In genomic region chr4:115963751-115964150, GRCm38 (mm10) we compare ENCODE assay signal across 11 mouse cellular contexts. TPM values are rescaled to one million over a fixed set of nuclear protein-coding genes. Genes with fewer than 3 reads are reported as not detected.
DNase-seq lines count a peak whose midpoint lies in the region; ATAC-seq and TF ChIP-seq lines count a peak whose summit lies in the region.
"Had no signal": no experiment of that assay in that cellular context is flagged by ENCODE, and none has a peak within 500 bp of the region (broad histone marks: within the 10 kb centered on the region; RNA-seq: fewer than 3 reads in every experiment).

No protein-coding gene starts in this region.

- no peak for TF ChIP-seq CTCF in intestine, postnatal 0 days (IDR thresholded peaks at IDR 0.05; ENCODE audit: low read depth)
- no peak for TF ChIP-seq CTCF in forebrain, postnatal 0 days (IDR thresholded peaks at IDR 0.05; ENCODE audit: low read depth)

- H3K9ac ChIP-seq in forebrain, embryonic 12.5 days: no peak overlapping the region
- H3K9ac ChIP-seq in forebrain, embryonic 14.5 days (ENCODE audit: low read length): no peak overlapping the region
- no peak overlapping the region for H3K9ac ChIP-seq in intestine, embryonic 14.5 days (ENCODE audit: low read length)
- H3K9ac ChIP-seq in intestine, postnatal 0 days (ENCODE audit: low read depth, low read length): no peak overlapping the region
- H3K9ac ChIP-seq in forebrain, postnatal 0 days: 0 out of 2 replicates have a peak overlapping the region, but pooled peaks have one; percentile 4
- H3K9ac ChIP-seq in midbrain, embryonic 16.5 days (ENCODE audit: low read depth, low read length): no peak overlapping the region

- peaks cover 52% of the 10 kb centered on the region for H3K4me1 ChIP-seq in forebrain, embryonic 12.5 days
- no peaks in the 10 kb centered on the region for H3K4me1 ChIP-seq in forebrain, embryonic 14.5 days (ENCODE audit: control insufficient read depth, insufficient read depth, low read length)
- peaks cover 7% of the 10 kb centered on the region; the same call in 1 of the 2 replicates for H3K4me1 ChIP-seq in intestine, embryonic 14.5 days (replicated peaks; ENCODE audit: control insufficient read depth, insufficient read depth, low read length)
- no peaks in the 10 kb centered on the region; the same call in 1 of the 2 replicates for H3K4me1 ChIP-seq in intestine, postnatal 0 days (replicated peaks; ENCODE audit: control insufficient read depth, insufficient read depth, low read length)
- H3K4me1 ChIP-seq in forebrain, postnatal 0 days (ENCODE audit: insufficient read depth): peaks cover 4% of the 10 kb centered on the region; the same call in 1 of the 2 replicates
- peaks cover 13% of the 10 kb centered on the region for H3K4me1 ChIP-seq in midbrain, embryonic 16.5 days (ENCODE audit: control insufficient read depth, insufficient read depth, low read length)

- no peak overlapping the region for H3K27ac ChIP-seq in forebrain, embryonic 12.5 days
- H3K27ac ChIP-seq in forebrain, embryonic 14.5 days (ENCODE audit: low read depth, low read length): no peak overlapping the region
- H3K27ac ChIP-seq in intestine, embryonic 14.5 days (ENCODE audit: low read depth): no peak overlapping the region
- no peak overlapping the region for H3K27ac ChIP-seq in intestine, postnatal 0 days (ENCODE audit: low read depth, low read length)
- H3K27ac ChIP-seq in forebrain, postnatal 0 days (ENCODE audit: low read depth, low read length): no peak overlapping the region
- no peak overlapping the region for H3K27ac ChIP-seq in midbrain, embryonic 16.5 days (ENCODE audit: low read length)

- H3K36me3 ChIP-seq in forebrain, embryonic 12.5 days (replicated peaks): no peaks in the 10 kb centered on the region
- H3K36me3 ChIP-seq in forebrain, embryonic 14.5 days (ENCODE audit: control insufficient read depth, insufficient read depth, low read length): no peaks in the 10 kb centered on the region
- no peaks in the 10 kb centered on the region for H3K36me3 ChIP-seq in intestine, embryonic 14.5 days (ENCODE audit: control insufficient read depth, insufficient read depth, low read length)
- no peaks in the 10 kb centered on the region for H3K36me3 ChIP-seq in intestine, postnatal 0 days (ENCODE audit: control insufficient read depth, insufficient read depth)
- no peaks in the 10 kb centered on the region for H3K36me3 ChIP-seq in forebrain, postnatal 0 days (ENCODE audit: insufficient read depth)
- H3K36me3 ChIP-seq in midbrain, embryonic 16.5 days (ENCODE audit: control insufficient read depth, insufficient read depth, low read length): no peaks in the 10 kb centered on the region

- no peak for DNase-seq in forebrain, embryonic 14.5 days (ENCODE audit: low spot score)
- DNase-seq in intestine, embryonic 14.5 days (ENCODE audit: low spot score): no peak
- no peak for DNase-seq in forebrain, postnatal 0 days
- DNase-seq in adrenal gland, postnatal 36 days: no peak
- no peak for DNase-seq in layer of hippocampus, postnatal 10 days (ENCODE audit: low spot score in 2 of 2)
- DNase-seq: gastrocnemius, postnatal 36 days had no signal

- no peak overlapping the region for H3K4me3 ChIP-seq in forebrain, embryonic 12.5 days (replicated peaks)
- H3K4me3 ChIP-seq in forebrain, embryonic 14.5 days (ENCODE audit: low read depth, low read length): no peak overlapping the region
- peak overlapping the region; percentile 49; the same call in 1 of the 2 replicates for H3K4me3 ChIP-seq in intestine, embryonic 14.5 days (ENCODE audit: low read depth, low read length)
- no peak overlapping the region; the same call in 1 of the 2 replicates for H3K4me3 ChIP-seq in intestine, postnatal 0 days (ENCODE audit: low read depth, low read length)
- no peak overlapping the region for H3K4me3 ChIP-seq in forebrain, postnatal 0 days (ENCODE audit: low read depth, low read length)
- no peak overlapping the region for H3K4me3 ChIP-seq in midbrain, embryonic 16.5 days (ENCODE audit: low read depth, low read length)

- 10% methylated on average over 6 of the region's 6 CpGs for WGBS in forebrain, embryonic 12.5 days
- 8% methylated on average over 6 of the region's 6 CpGs for WGBS in forebrain, embryonic 14.5 days
- 19% methylated on average over 6 of the region's 6 CpGs for WGBS in intestine, embryonic 14.5 days
- 35% methylated on average over 6 of the region's 6 CpGs for WGBS in intestine, postnatal 0 days
- WGBS in forebrain, postnatal 0 days: 17% methylated on average over 6 of the region's 6 CpGs
- WGBS in midbrain, embryonic 16.5 days: 9% methylated on average over 6 of the region's 6 CpGs

- H3K4me2 ChIP-seq in forebrain, embryonic 12.5 days: peak overlapping the region; percentile 83; the same call in 1 of the 2 replicates
- no peak overlapping the region for H3K4me2 ChIP-seq in forebrain, embryonic 14.5 days (ENCODE audit: low read length)
- peak overlapping the region; percentile 69; the same call in 1 of the 2 replicates for H3K4me2 ChIP-seq in intestine, embryonic 14.5 days (ENCODE audit: low read length)
- H3K4me2 ChIP-seq in intestine, postnatal 0 days (replicated peaks; ENCODE audit: low read depth): no peak overlapping the region
- H3K4me2 ChIP-seq in forebrain, postnatal 0 days (ENCODE audit: low read depth): no peak overlapping the region
- H3K4me2 ChIP-seq in midbrain, embryonic 16.5 days (ENCODE audit: low read length): peak overlapping the region; percentile 76; the same call in 1 of the 2 replicates

- H3K9me3 ChIP-seq in forebrain, embryonic 12.5 days: no peaks in the 10 kb centered on the region
- no peaks in the 10 kb centered on the region for H3K9me3 ChIP-seq in forebrain, embryonic 14.5 days (replicated peaks; ENCODE audit: control insufficient read depth, low read length)
- H3K9me3 ChIP-seq in intestine, embryonic 14.5 days (ENCODE audit: control insufficient read depth, low read length): no peaks in the 10 kb centered on the region
- no peaks in the 10 kb centered on the region for H3K9me3 ChIP-seq in intestine, postnatal 0 days (ENCODE audit: control insufficient read depth)
- H3K9me3 ChIP-seq in forebrain, postnatal 0 days (ENCODE audit: low read length): no peaks in the 10 kb centered on the region
- H3K9me3 ChIP-seq in midbrain, embryonic 16.5 days (replicated peaks; ENCODE audit: control insufficient read depth, low read length, poor library complexity, severe bottlenecking): no peaks in the 10 kb centered on the region

- ATAC-seq in forebrain, embryonic 12.5 days (ENCODE audit: low FRiP score): peak; percentile 15; the same call in 1 of the 2 replicates
- no peak for ATAC-seq in forebrain, embryonic 14.5 days
- no peak for ATAC-seq in intestine, embryonic 14.5 days (replicated peaks; ENCODE audit: low FRiP score, low TSS enrichment, low read depth)
- ATAC-seq in intestine, postnatal 0 days: no peak
- no peak for ATAC-seq in forebrain, postnatal 0 days
- no peak for ATAC-seq in midbrain, embryonic 16.5 days

- peaks cover 100% of the 10 kb centered on the region for H3K27me3 ChIP-seq in forebrain, embryonic 12.5 days
- peaks cover 74% of the 10 kb centered on the region for H3K27me3 ChIP-seq in forebrain, embryonic 14.5 days (replicated peaks; ENCODE audit: control insufficient read depth, insufficient read depth, low read length)
- peaks cover 86% of the 10 kb centered on the region for H3K27me3 ChIP-seq in intestine, embryonic 14.5 days (replicated peaks; ENCODE audit: control insufficient read depth, insufficient read depth, low read length)
- H3K27me3 ChIP-seq in intestine, postnatal 0 days (replicated peaks; ENCODE audit: control insufficient read depth, insufficient read depth, low read length): peaks cover 73% of the 10 kb centered on the region
- H3K27me3 ChIP-seq in forebrain, postnatal 0 days (ENCODE audit: insufficient read depth, low read length): peaks cover 79% of the 10 kb centered on the region
- peaks cover 47% of the 10 kb centered on the region for H3K27me3 ChIP-seq in midbrain, embryonic 16.5 days (ENCODE audit: control insufficient read depth, insufficient read depth, low read depth, low read length)

RNA-seq across cellular contexts. Expression of gene Dmbx1, which starts 24.0 kb away (rescaled TPM):
- 0.51 and 0.87 TPM in 2 replicates for polyA plus RNA-seq in forebrain, embryonic 12.5 days (2016; fragmentation: Nextera tagmentation; extraction: Ambion mirVana)
- 0.05 TPM in 2 replicates for polyA plus RNA-seq in forebrain, embryonic 14.5 days (2014; fragmentation: Nextera tagmentation; extraction: Ambion mirVana)
- 0.07 TPM in 1 of 2 replicates, not detected in the other for polyA plus RNA-seq in intestine, embryonic 14.5 days (2014; fragmentation: Nextera tagmentation; extraction: Ambion mirVana)
- not detected in 2 replicates for polyA plus RNA-seq in intestine, postnatal 0 days (2015; fragmentation: Nextera tagmentation; extraction: Ambion mirVana)
- total RNA-seq in forebrain, postnatal 0 days (2014; rRNA removed): 0.15 TPM in 1 of 2 replicates, not detected in the other
- 0.18 and 0.23 TPM in 2 replicates for polyA plus RNA-seq in forebrain, postnatal 0 days (2015; fragmentation: Nextera tagmentation; extraction: Ambion mirVana)
- polyA plus RNA-seq in midbrain, embryonic 16.5 days (2015; fragmentation: Nextera tagmentation; extraction: Ambion mirVana): 6.1 and 12.0 TPM in 2 replicates
- not detected for total RNA-seq in adrenal gland, postnatal 36 days (2021)
- total RNA-seq in layer of hippocampus, postnatal 10 days (2021): under 1 TPM; 0.18 to 0.34 TPM
- total RNA-seq: gastrocnemius, postnatal 36 days; layer of hippocampus, postnatal 36 days; neutrophil, adult 5-6 weeks had no signal

RNA-seq across cellular contexts. Expression of gene Faah, which starts 54.0 kb away (rescaled TPM):
- 3.2 and 3.6 TPM in 2 replicates for polyA plus RNA-seq in forebrain, embryonic 12.5 days (2016; fragmentation: Nextera tagmentation; extraction: Ambion mirVana)
- polyA plus RNA-seq in forebrain, embryonic 14.5 days (2014; fragmentation: Nextera tagmentation; extraction: Ambion mirVana): 7.0 and 7.3 TPM in 2 replicates
- polyA plus RNA-seq in intestine, embryonic 14.5 days (2014; fragmentation: Nextera tagmentation; extraction: Ambion mirVana): 13.5 and 19.2 TPM in 2 replicates
- 105 and 125 TPM in 2 replicates for polyA plus RNA-seq in intestine, postnatal 0 days (2015; fragmentation: Nextera tagmentation; extraction: Ambion mirVana)
- 28.8 and 42.7 TPM in 2 replicates for total RNA-seq in forebrain, postnatal 0 days (2014; rRNA removed)
- polyA plus RNA-seq in forebrain, postnatal 0 days (2015; fragmentation: Nextera tagmentation; extraction: Ambion mirVana): 22.0 and 25.4 TPM in 2 replicates
- 25.9 and 27.3 TPM in 2 replicates for polyA plus RNA-seq in midbrain, embryonic 16.5 days (2015; fragmentation: Nextera tagmentation; extraction: Ambion mirVana)
- 1 to 10 TPM; 2.6 to 3.4 TPM for total RNA-seq in adrenal gland, postnatal 36 days (2021)
- 100 to 1,000 TPM in 1 of 2 experiments, 10 to 100 TPM in 1; 86.6 to 108 TPM for total RNA-seq in layer of hippocampus, postnatal 10 days (2021)

Comparison
In these comparisons a context has a peak if more than half of its experiments do, and no peak if none do; other contexts are left out.
1. H3K4me2 ChIP-seq: peak in forebrain, embryonic 12.5 days (single experiment), intestine, embryonic 14.5 days (single experiment) and midbrain, embryonic 16.5 days (single experiment); none in forebrain, embryonic 14.5 days (single experiment), intestine, postnatal 0 days (single experiment) and forebrain, postnatal 0 days (single experiment).